Mouse (Mus musculus): ENCODE results near the gene S1pr3. TPM values are rescaled to one million over a fixed set of nuclear protein-coding genes. Genes with fewer than 3 reads are reported as not detected.

The S1pr3 gene
- polyA plus RNA-seq, 1 experiment = 51.1 TPM

DNA sequence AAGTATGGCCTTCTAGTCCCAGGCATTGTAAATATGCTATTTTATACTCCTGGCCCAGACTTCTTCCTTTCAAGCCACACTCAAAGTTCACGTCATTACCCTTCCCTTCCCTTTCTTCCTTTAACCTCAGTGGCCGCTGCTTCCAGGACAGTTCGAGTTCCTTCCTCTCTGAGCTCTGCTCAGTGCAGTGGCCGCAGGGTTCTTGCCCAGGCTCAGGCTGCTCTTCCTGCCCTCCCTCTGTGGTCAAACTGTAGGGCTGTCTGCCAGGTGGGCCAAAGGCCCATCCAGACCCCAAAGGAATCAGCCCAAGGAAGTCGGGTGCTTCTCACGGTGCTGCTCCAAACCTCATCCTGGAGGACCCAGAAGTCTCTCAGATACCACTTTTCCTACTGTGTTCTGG is 9.4 kb downstream of the S1pr3 start:
- H3K4me3 ChIP-seq (replicated peaks; ENCODE audit: extremely low read depth, low read depth, low read length) = no peak overlapping the region
- WGBS = 39% methylated on average over 6 of the region's 6 CpGs
- peaks cover 8% of the 10 kb centered on the region; the same call in 1 of the 2 replicates for H3K4me1 ChIP-seq (ENCODE audit: control insufficient read depth, insufficient read depth, low read length)
- DNase-seq = no peak
- TF ChIP-seq CTCF (IDR thresholded peaks at IDR 0.05; ENCODE audit: insufficient read depth, low read length) (no peak), POLR2A (IDR thresholded peaks at IDR 0.05; ENCODE audit: borderline replicate concordance, extremely low read depth, low read depth, low read length) (no peak)

DNA sequence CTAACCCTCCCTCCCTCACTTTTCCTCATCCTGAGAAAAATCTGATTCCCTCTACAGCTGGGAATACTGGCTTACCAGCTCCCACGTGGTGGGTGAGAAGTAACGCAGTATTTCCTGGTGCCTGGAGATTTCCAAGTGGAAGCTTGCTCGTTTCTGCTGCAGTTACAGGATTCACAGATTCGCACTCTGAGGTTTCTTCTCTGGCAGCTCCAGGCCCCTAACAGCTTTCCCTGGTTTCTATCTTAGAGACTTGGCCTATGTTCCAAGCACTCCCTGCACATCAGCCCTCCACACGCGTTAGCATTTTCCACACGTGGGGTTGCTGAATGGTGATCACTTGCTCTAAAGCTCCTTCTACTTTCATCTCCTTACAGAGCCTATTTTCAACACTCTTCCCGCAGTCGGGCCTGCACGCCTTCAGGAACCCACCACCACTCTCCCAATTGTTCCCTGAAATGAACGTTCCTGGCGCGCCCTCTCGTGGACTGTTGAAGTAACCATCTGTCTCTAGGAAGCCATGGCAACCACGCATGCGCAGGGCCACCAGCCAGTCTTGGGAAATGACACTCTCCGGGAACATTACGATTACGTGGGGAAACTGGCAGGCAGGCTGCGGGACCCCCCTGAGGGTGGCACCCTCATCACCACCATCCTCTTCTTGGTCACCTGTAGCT is 10.0 kb downstream of the S1pr3 start:
- WGBS = 8% methylated on average over 20 of the region's 20 CpGs
- TF ChIP-seq POLR2A (IDR thresholded peaks at IDR 0.05; ENCODE audit: borderline replicate concordance, extremely low read depth, low read depth, low read length) (no peak), CTCF (IDR thresholded peaks at IDR 0.05; ENCODE audit: insufficient read depth, low read length) (peak; percentile 81)
- peak; percentile 91 for DNase-seq
- Histone ChIP-seq H3K4me1 (ENCODE audit: control insufficient read depth, insufficient read depth, low read length) (peaks cover 8% of the 10 kb centered on the region; the same call in 1 of the 2 replicates), H3K4me3 (replicated peaks; ENCODE audit: extremely low read depth, low read depth, low read length) (no peak overlapping the region)

DNA sequence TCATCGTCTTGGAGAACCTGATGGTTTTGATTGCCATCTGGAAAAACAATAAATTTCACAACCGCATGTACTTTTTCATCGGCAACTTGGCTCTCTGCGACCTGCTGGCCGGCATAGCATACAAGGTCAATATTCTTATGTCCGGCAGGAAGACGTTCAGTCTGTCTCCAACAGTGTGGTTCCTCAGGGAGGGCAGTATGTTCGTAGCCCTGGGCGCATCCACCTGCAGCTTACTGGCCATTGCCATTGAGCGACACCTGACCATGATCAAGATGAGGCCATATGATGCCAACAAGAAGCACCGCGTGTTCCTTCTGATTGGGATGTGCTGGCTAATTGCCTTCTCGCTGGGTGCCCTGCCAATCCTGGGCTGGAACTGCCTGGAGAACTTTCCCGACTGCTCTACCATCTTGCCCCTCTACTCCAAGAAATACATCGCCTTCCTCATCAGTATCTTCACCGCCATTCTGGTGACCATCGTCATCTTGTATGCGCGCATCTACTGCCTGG is 10.6 kb downstream of the S1pr3 start:
- peaks cover 8% of the 10 kb centered on the region; the same call in 1 of the 2 replicates for H3K4me1 ChIP-seq (ENCODE audit: control insufficient read depth, insufficient read depth, low read length)
- no peak overlapping the region for H3K4me3 ChIP-seq (replicated peaks; ENCODE audit: extremely low read depth, low read depth, low read length)
- DNase-seq = no peak
- TF ChIP-seq CTCF (IDR thresholded peaks at IDR 0.05; ENCODE audit: insufficient read depth, low read length) (no peak), POLR2A (IDR thresholded peaks at IDR 0.05; ENCODE audit: borderline replicate concordance, extremely low read depth, low read depth, low read length) (no peak)
- 67% methylated on average over 19 of the region's 19 CpGs for WGBS

GRCm38 (mm10) chr13:51419501-51419900 is 11.1 kb downstream of the S1pr3 start:
- Histone ChIP-seq H3K4me3 (replicated peaks; ENCODE audit: extremely low read depth, low read depth, low read length) (no peak overlapping the region), H3K4me1 (ENCODE audit: control insufficient read depth, insufficient read depth, low read length) (peaks cover 8% of the 10 kb centered on the region; the same call in 1 of the 2 replicates)
- TF ChIP-seq POLR2A (IDR thresholded peaks at IDR 0.05; ENCODE audit: borderline replicate concordance, extremely low read depth, low read depth, low read length) (no peak), CTCF (IDR thresholded peaks at IDR 0.05; ENCODE audit: insufficient read depth, low read length) (no peak)
- 86% methylated on average over 15 of the region's 15 CpGs for WGBS
- DNase-seq = no peak

DNA sequence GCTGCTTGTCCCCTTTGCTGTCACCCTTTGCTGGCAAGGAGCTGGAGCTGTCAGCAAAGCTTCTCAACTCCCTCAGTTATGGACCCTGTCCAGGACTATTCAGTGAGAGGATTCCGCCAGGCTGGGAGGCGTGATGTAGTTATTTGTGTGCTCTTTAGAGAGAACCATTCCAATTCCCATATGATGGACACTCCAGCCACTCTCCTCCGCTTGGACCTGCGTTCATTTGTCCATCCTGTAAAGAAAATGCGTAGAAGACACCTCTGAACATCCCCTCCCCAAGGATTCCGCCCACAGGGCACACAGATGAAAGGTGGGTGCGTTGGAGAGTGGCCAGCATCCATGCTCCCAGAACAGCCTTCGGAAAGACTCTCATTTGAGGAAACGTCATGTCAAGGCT is 12.4 kb downstream of the S1pr3 start:
- Histone ChIP-seq H3K4me3 (replicated peaks; ENCODE audit: extremely low read depth, low read depth, low read length) (no peak overlapping the region), H3K4me1 (ENCODE audit: control insufficient read depth, insufficient read depth, low read length) (peaks cover 8% of the 10 kb centered on the region; the same call in 1 of the 2 replicates)
- TF ChIP-seq POLR2A (IDR thresholded peaks at IDR 0.05; ENCODE audit: borderline replicate concordance, extremely low read depth, low read depth, low read length) (no peak), CTCF (IDR thresholded peaks at IDR 0.05; ENCODE audit: insufficient read depth, low read length) (no peak)
- 79% methylated on average over 9 of the region's 9 CpGs for WGBS
- DNase-seq = no peak

DNA sequence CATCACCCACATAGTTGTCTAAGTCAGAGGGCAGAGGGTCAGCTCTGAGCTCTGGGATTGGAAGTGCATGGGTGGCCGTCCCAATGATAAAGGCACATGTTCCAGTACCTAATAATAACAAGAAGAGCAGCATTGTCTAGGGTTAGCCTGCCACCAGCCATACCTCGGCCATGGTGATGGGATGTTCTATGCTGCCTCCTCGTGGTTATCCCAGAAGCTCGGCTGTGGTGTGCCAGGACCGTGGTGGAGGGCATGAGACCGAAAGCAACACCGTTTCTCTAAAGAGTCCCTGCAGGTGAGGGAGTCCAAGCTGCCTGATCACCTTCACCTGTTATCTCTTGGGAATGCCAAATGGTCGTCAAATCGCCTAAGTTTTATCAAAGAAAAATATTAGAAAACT is 15.2 kb downstream of the S1pr3 start:
- WGBS = 66% methylated on average over 9 of the region's 9 CpGs

GRCm38 (mm10) chr13:51424647-51425046 is 16.2 kb downstream of the S1pr3 start:
- no peak overlapping the region for H3K4me3 ChIP-seq (replicated peaks; ENCODE audit: extremely low read depth, low read depth, low read length)
- DNase-seq = peak; percentile 48
- 6% methylated on average over 5 of the region's 5 CpGs for WGBS
- no peaks in the 10 kb centered on the region for H3K4me1 ChIP-seq (ENCODE audit: control insufficient read depth, insufficient read depth, low read length)
- TF ChIP-seq CTCF (IDR thresholded peaks at IDR 0.05; ENCODE audit: insufficient read depth, low read length) = peak; percentile 80
- no peak for TF ChIP-seq POLR2A (IDR thresholded peaks at IDR 0.05; ENCODE audit: borderline replicate concordance, extremely low read depth, low read depth, low read length)

More for the DNA sequence above, 15.2 kb downstream of the S1pr3 start:
- no peak for DNase-seq
- TF ChIP-seq POLR2A (IDR thresholded peaks at IDR 0.05; ENCODE audit: borderline replicate concordance, extremely low read depth, low read depth, low read length) = no peak
- no peak for TF ChIP-seq CTCF (IDR thresholded peaks at IDR 0.05; ENCODE audit: insufficient read depth, low read length)
- Histone ChIP-seq H3K4me1 (ENCODE audit: control insufficient read depth, insufficient read depth, low read length) (0 out of 2 replicates have a peak, but pooled peaks cover 2% of the 10 kb centered on the region), H3K4me3 (replicated peaks; ENCODE audit: extremely low read depth, low read depth, low read length) (no peak overlapping the region)

DNA sequence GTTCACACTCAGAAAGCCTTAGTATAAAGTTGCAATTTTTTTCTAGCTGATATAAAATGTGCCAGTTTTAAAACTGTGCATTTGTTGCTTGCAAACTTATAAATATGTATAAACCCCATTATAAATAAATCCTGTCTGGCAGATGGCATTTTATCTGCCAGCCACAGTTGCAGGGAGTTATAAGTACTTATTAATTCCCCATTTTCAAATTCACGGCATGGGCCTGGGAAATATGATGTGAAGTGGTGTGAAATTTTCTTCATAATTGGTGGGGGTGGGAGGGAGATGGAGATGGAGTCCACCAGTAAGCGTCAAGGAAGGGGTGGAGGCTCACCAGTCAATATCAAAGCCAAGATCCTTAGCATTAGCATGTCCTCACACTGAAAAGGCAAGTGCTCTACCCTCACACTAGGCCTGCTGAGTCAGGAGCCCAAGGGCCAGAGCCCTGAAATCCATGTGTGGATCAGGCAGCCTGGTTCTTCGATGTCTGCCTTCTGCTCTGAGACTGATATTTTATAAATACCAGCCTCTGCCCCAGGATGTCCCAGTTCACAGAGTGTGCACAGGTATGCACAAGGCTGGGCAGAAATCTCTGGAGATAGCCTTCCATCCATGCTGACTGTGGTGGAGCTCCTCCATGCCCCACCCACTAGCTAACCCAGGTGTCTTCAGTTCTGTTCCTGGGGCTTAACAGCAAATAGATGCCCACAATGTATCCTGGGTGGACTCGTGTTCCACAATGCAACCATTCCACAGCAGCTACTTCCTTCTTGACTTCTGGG is 17.4 kb downstream of the S1pr3 start:
- H3K4me3 ChIP-seq (replicated peaks; ENCODE audit: extremely low read depth, low read depth, low read length) = no peak overlapping the region
- WGBS = 74% methylated on average over 4 of the region's 4 CpGs
- no peak for TF ChIP-seq POLR2A (IDR thresholded peaks at IDR 0.05; ENCODE audit: borderline replicate concordance, extremely low read depth, low read depth, low read length)
- TF ChIP-seq CTCF (IDR thresholded peaks at IDR 0.05; ENCODE audit: insufficient read depth, low read length) = no peak
- no peaks in the 10 kb centered on the region for H3K4me1 ChIP-seq (ENCODE audit: control insufficient read depth, insufficient read depth, low read length)
- DNase-seq = no peak

GRCm38 (mm10) chr13:51433371-51433770 is 24.9 kb downstream of the S1pr3 start:
- 48% methylated on average over 3 of the region's 3 CpGs for WGBS
- no peak for DNase-seq
- Histone ChIP-seq H3K4me3 (replicated peaks; ENCODE audit: extremely low read depth, low read depth, low read length) (no peak overlapping the region), H3K4me1 (ENCODE audit: control insufficient read depth, insufficient read depth, low read length) (no peaks in the 10 kb centered on the region)
- no peak for TF ChIP-seq CTCF (IDR thresholded peaks at IDR 0.05; ENCODE audit: insufficient read depth, low read length)
- no peak for TF ChIP-seq POLR2A (IDR thresholded peaks at IDR 0.05; ENCODE audit: borderline replicate concordance, extremely low read depth, low read depth, low read length)

Measured in lung, adult 2 months (tissue).